Mouse (Mus musculus) neural tube, embryonic 14.5 days (tissue): Measurements from ENCODE around the gene Arhgap31. TPM values are rescaled to one million over a fixed set of nuclear protein-coding genes. Genes with fewer than 3 reads are reported as not detected.
A peak's percentile ranks its signal among the peaks of the same experiment; 100 is the strongest.

ENCODE experiments used
- ATAC-seq: fragments of 200-750 bp; cut with Nextera tagmentation; 2 replicates; pipeline ENCODE4 v1.8.0; 2017; ENCODE audit warnings: low read depth, mild to moderate bottlenecking, moderate TSS enrichment, moderate library complexity
- H3K27ac ChIP-seq: fragments of 300-500 bp; sonication (generic); 2 replicates; pipeline ENCODE4 v1.5.1; 2014; ENCODE audit warnings: low read depth, mild to moderate bottlenecking, control low read depth, low read length, moderate library complexity, mixed read lengths
- H3K27me3 ChIP-seq: fragments of 300-500 bp; sonication (generic); 2 replicates; pipeline ENCODE4 v1.6.1; 2014; ENCODE audit warnings: low read length; ENCODE audit not compliant: control insufficient read depth, insufficient read depth
- H3K36me3 ChIP-seq: fragments of 300-500 bp; sonication (generic); 2 replicates; pipeline ENCODE4 v1.6.1; 2014; ENCODE audit warnings: low read length, mixed read lengths; ENCODE audit not compliant: control insufficient read depth, insufficient read depth
- H3K4me1 ChIP-seq: fragments of 300-500 bp; sonication (generic); 2 replicates; pipeline ENCODE4 v1.6.1; 2014; ENCODE audit warnings: low read length; ENCODE audit not compliant: control insufficient read depth, insufficient read depth
- H3K4me2 ChIP-seq: fragments of 300-500 bp; sonication (generic); 2 replicates; pipeline ENCODE4 v1.6.1; 2014; ENCODE audit warnings: mild to moderate bottlenecking, low read depth, low read length, control low read depth
- H3K4me3 ChIP-seq: fragments of 300-500 bp; sonication (generic); 2 replicates; pipeline ENCODE4 v1.5.1; 2014; ENCODE audit warnings: low read depth, low read length, control low read depth, mixed read lengths
- H3K9ac ChIP-seq: fragments of 300-500 bp; sonication (generic); replicated peaks from 2 replicates; pipeline ENCODE4 v1.6.1; 2014; ENCODE audit warnings: low read depth, mild to moderate bottlenecking, control low read depth, low read length, mixed read lengths
- H3K9me3 ChIP-seq: fragments of 300-500 bp; sonication (generic); 2 replicates; pipeline ENCODE4 v1.6.1; 2016; ENCODE audit warnings: low read length; ENCODE audit not compliant: control insufficient read depth
- WGBS: fragments of 180-500 bp; shearing (Covaris S2); extraction: QIAGEN DNeasy Blood & Tissue Kit; methylation state at CpG from one replicate; pipeline ENCODE4 v1.1.7; 2014; 5-methylcytosine and 5-hydroxymethylcytosine counted together
- polyA plus RNA-seq: library from polyadenylated mRNA; unstranded; fragments of >200 nt; fragmentation: Nextera tagmentation; extraction: Ambion mirVana; gene quantifications from 2 replicates; pipeline ENCODE4 v1.2.1, GENCODE M21; 2014

Gene Arhgap31
- polyA plus RNA-seq, 1 experiment from 2014 or later = 3.8 TPM

GRCm38 (mm10) chr16:38672947-38673346 is 40.1 kb downstream of the Arhgap31 start:
- Histone ChIP-seq H3K9ac (no peak overlapping the region), H3K27me3 (no peaks in the 10 kb centered on the region), H3K36me3 (no peaks in the 10 kb centered on the region), H3K4me1 (no peaks in the 10 kb centered on the region; the same call in 1 of the 2 replicates), H3K4me2 (no peak overlapping the region), H3K9me3 (no peaks in the 10 kb centered on the region; the same call in 1 of the 2 replicates), H3K27ac (peak overlapping the region; percentile 46), H3K4me3 (no peak overlapping the region)
- 89% methylated on average over 7 of the region's 7 CpGs for WGBS
- ATAC-seq = no peak

- H3K9me3 ChIP-seq = no peaks in the 10 kb centered on the region; the same call in 1 of the 2 replicates
- ATAC-seq = no peak
- no peak overlapping the region for H3K9ac ChIP-seq
- WGBS = 65% methylated on average over 5 of the region's 5 CpGs
- no peak overlapping the region for H3K27ac ChIP-seq
- H3K36me3 ChIP-seq = no peaks in the 10 kb centered on the region
- no peak overlapping the region for H3K4me2 ChIP-seq
- no peak overlapping the region for H3K4me3 ChIP-seq
- no peaks in the 10 kb centered on the region; the same call in 1 of the 2 replicates for H3K4me1 ChIP-seq
- no peaks in the 10 kb centered on the region for H3K27me3 ChIP-seq
Measured at GRCm38 (mm10) chr16:38672370-38672769, 40.7 kb downstream of the Arhgap31 start.

- Histone ChIP-seq H3K9ac (no peak overlapping the region), H3K4me2 (no peak overlapping the region), H3K4me3 (no peak overlapping the region), H3K9me3 (no peaks in the 10 kb centered on the region; the same call in 1 of the 2 replicates), H3K27me3 (no peaks in the 10 kb centered on the region), H3K27ac (no peak overlapping the region), H3K36me3 (no peaks in the 10 kb centered on the region), H3K4me1 (no peaks in the 10 kb centered on the region; the same call in 1 of the 2 replicates)
- no peak for ATAC-seq
- WGBS = 84% methylated on average over 12 of the region's 12 CpGs
Measured at GRCm38 (mm10) chr16:38670621-38671390, 42.3 kb downstream of the Arhgap31 start.

- Histone ChIP-seq H3K9me3 (no peaks in the 10 kb centered on the region), H3K27me3 (no peaks in the 10 kb centered on the region), H3K4me2 (no peak overlapping the region), H3K9ac (no peak overlapping the region), H3K4me3 (no peak overlapping the region), H3K36me3 (no peaks in the 10 kb centered on the region), H3K27ac (no peak overlapping the region), H3K4me1 (no peaks in the 10 kb centered on the region; the same call in 1 of the 2 replicates)
- 85% methylated on average over 8 of the region's 8 CpGs for WGBS
- ATAC-seq = no peak
Measured at GRCm38 (mm10) chr16:38668871-38669675, 44.0 kb downstream of the Arhgap31 start.

GRCm38 (mm10) chr16:38666523-38666922 is 46.6 kb downstream of the Arhgap31 start:
- WGBS = 83% methylated on average over 4 of the region's 4 CpGs
- no peak overlapping the region for H3K9ac ChIP-seq
- ATAC-seq = no peak
- no peak overlapping the region for H3K4me3 ChIP-seq
- no peaks in the 10 kb centered on the region for H3K36me3 ChIP-seq
- H3K9me3 ChIP-seq = no peaks in the 10 kb centered on the region
- H3K4me2 ChIP-seq = no peak overlapping the region
- no peak overlapping the region for H3K27ac ChIP-seq
- no peaks in the 10 kb centered on the region for H3K27me3 ChIP-seq
- H3K4me1 ChIP-seq = no peaks in the 10 kb centered on the region

GRCm38 (mm10) chr16:38666016-38666415 is 47.1 kb downstream of the Arhgap31 start:
- no peaks in the 10 kb centered on the region for H3K4me1 ChIP-seq

GRCm38 (mm10) chr16:38662575-38662974 is 50.5 kb downstream of the Arhgap31 start:
- WGBS = 78% methylated on average over 10 of the region's 10 CpGs
- H3K27ac ChIP-seq = no peak overlapping the region
- no peak overlapping the region for H3K4me2 ChIP-seq
- H3K36me3 ChIP-seq = no peaks in the 10 kb centered on the region
- no peaks in the 10 kb centered on the region for H3K4me1 ChIP-seq
- no peak for ATAC-seq
- H3K4me3 ChIP-seq = no peak overlapping the region
- H3K27me3 ChIP-seq = no peaks in the 10 kb centered on the region
- no peak overlapping the region for H3K9ac ChIP-seq
- H3K9me3 ChIP-seq = no peaks in the 10 kb centered on the region

More at GRCm38 (mm10) chr16:38666016-38666415, 47.1 kb downstream of the Arhgap31 start:
- H3K4me3 ChIP-seq = no peak overlapping the region
- ATAC-seq = no peak
- H3K9ac ChIP-seq = no peak overlapping the region
- H3K27ac ChIP-seq = no peak overlapping the region
- WGBS = 92% methylated on average over 2 of the region's 2 CpGs
- H3K9me3 ChIP-seq = no peaks in the 10 kb centered on the region
- no peaks in the 10 kb centered on the region for H3K36me3 ChIP-seq
- no peak overlapping the region for H3K4me2 ChIP-seq
- no peaks in the 10 kb centered on the region for H3K27me3 ChIP-seq

- whole genome bisulfite sequencing = 67% methylated on average over 4 of the region's 4 CpGs
- no peak for ATAC-seq
- Histone ChIP-seq H3K4me1 (no peaks in the 10 kb centered on the region), H3K36me3 (no peaks in the 10 kb centered on the region), H3K4me2 (no peak overlapping the region), H3K27me3 (no peaks in the 10 kb centered on the region), H3K4me3 (no peak overlapping the region), H3K27ac (no peak overlapping the region), H3K9ac (no peak overlapping the region), H3K9me3 (no peaks in the 10 kb centered on the region)
Measured at GRCm38 (mm10) chr16:38654308-38654707, 58.8 kb downstream of the Arhgap31 start.

GRCm38 (mm10) chr16:38653390-38653871 is 59.6 kb downstream of the Arhgap31 start:
- Histone ChIP-seq H3K9ac (no peak overlapping the region), H3K4me1 (no peaks in the 10 kb centered on the region), H3K4me2 (no peak overlapping the region), H3K4me3 (no peak overlapping the region), H3K27me3 (no peaks in the 10 kb centered on the region), H3K36me3 (no peaks in the 10 kb centered on the region), H3K9me3 (no peaks in the 10 kb centered on the region), H3K27ac (0 out of 2 replicates have a peak overlapping the region, but pooled peaks have one; percentile 18)
- 50% methylated on average over 10 of the region's 10 CpGs for WGBS
- no peak for ATAC-seq
